Mouse (Mus musculus): Measurements from ENCODE around the gene Pold1.

DNA sequence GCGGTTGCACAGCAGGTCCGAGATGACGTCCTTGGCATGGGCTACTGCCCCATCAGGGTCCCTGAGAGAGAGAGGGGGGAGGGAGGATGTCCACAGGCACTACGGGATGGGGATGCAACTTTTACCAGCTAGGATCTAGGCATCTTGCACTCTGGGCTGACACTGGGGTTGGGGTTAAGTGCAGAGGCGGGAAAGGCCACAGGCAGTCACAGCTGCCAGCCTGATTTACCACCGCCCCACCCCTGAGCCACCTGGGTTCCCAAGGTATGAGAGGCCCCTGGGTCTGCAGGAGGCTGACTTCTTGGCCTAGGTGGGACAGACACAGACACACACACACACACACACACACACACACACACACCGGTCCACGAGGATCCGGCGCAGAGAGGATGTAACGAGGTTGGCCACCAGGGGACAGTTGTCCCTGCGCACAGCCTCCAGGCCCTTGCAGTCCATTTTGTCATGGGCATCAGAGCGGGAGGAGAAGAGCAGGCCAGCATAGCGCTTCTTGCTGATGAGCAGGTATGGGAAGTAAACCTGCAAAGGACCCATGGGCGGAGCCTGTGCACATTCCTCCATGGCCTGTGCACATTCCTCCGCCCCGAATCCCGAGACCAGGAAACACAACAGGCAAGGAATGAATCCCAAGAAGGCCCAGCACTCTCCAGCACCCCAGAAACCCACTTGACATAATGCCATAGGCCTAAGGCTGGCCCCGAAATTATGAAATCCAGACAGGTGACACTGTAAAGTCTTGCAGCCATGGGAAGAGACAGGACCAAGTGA is 13.8 kb downstream of the Pold1 start:
- TF ChIP-seq CTCF (IDR thresholded peaks at IDR 0.05; ENCODE audit: borderline replicate concordance, extremely low read depth, insufficient read depth, insufficient read length) (no peak), POLR2A (IDR thresholded peaks at IDR 0.05; ENCODE audit: borderline replicate concordance, extremely low read depth, insufficient read depth, insufficient read length, poor library complexity, severe bottlenecking) (no peak)
